Mouse (Mus musculus) hindbrain, embryonic 13.5 days (tissue): ENCODE results near the gene Wdr27. TPM values are rescaled to one million over a fixed set of nuclear protein-coding genes. Genes with fewer than 3 reads are reported as not detected.
A peak's percentile ranks its signal among the peaks of the same experiment; 100 is the strongest.
"Not testable (repeated sequence)": the region's sequence is repeated elsewhere in the genome, so short reads cannot be mapped to it uniquely, and the experiment has no call there.

Experiments used
- ATAC-seq: fragments of 200-750 bp; cut with Nextera tagmentation; 2 replicates; pipeline ENCODE4 v1.8.0; 2017; ENCODE audit warnings: moderate TSS enrichment; ENCODE audit not compliant: low FRiP score
- H3K27ac ChIP-seq: fragments of 300-500 bp; sonication (generic); 2 replicates; pipeline ENCODE4 v1.5.1; 2015; ENCODE audit warnings: inconsistent platforms, mild to moderate bottlenecking, moderate library complexity
- H3K27me3 ChIP-seq: fragments of 300-500 bp; sonication (generic); 2 replicates; pipeline ENCODE4 v1.6.1; 2015; ENCODE audit warnings: mild to moderate bottlenecking, inconsistent platforms
- H3K36me3 ChIP-seq: fragments of 300-500 bp; sonication (generic); 2 replicates; pipeline ENCODE4 v1.6.1; 2015; ENCODE audit warnings: mild to moderate bottlenecking, inconsistent platforms
- H3K4me1 ChIP-seq: fragments of 300-500 bp; sonication (generic); replicated peaks from 2 replicates; pipeline ENCODE4 v1.6.1; 2015; ENCODE audit warnings: inconsistent platforms
- H3K4me2 ChIP-seq: fragments of 300-500 bp; sonication (generic); 2 replicates; pipeline ENCODE4 v1.6.1; 2015; ENCODE audit warnings: inconsistent platforms, mild to moderate bottlenecking, moderate library complexity
- H3K4me3 ChIP-seq: fragments of 300-500 bp; sonication (generic); 2 replicates; pipeline ENCODE4 v1.5.1; 2015; ENCODE audit warnings: mild to moderate bottlenecking, inconsistent platforms
- H3K9ac ChIP-seq: fragments of 300-500 bp; sonication (generic); 2 replicates; pipeline ENCODE4 v1.6.1; 2015; ENCODE audit warnings: mild to moderate bottlenecking, inconsistent platforms
- H3K9me3 ChIP-seq: fragments of 300-500 bp; sonication (generic); 2 replicates; pipeline ENCODE4 v1.6.1; 2016; ENCODE audit warnings: inconsistent platforms
- WGBS: fragments of 180-500 bp; shearing (Covaris S2); methylation state at CpG from one replicate; pipeline ENCODE4 v1.1.7; 2015; 5-methylcytosine and 5-hydroxymethylcytosine counted together
- polyA plus RNA-seq: library from polyadenylated mRNA; unstranded; fragments of >200 nt; fragmentation: Nextera tagmentation; extraction: Ambion mirVana; gene quantifications from 2 replicates; pipeline ENCODE4 v1.2.1, GENCODE M21; 2015

Gene Wdr27
- polyA plus RNA-seq: 8.5 and 12.1 TPM in 2 replicates

DNA sequence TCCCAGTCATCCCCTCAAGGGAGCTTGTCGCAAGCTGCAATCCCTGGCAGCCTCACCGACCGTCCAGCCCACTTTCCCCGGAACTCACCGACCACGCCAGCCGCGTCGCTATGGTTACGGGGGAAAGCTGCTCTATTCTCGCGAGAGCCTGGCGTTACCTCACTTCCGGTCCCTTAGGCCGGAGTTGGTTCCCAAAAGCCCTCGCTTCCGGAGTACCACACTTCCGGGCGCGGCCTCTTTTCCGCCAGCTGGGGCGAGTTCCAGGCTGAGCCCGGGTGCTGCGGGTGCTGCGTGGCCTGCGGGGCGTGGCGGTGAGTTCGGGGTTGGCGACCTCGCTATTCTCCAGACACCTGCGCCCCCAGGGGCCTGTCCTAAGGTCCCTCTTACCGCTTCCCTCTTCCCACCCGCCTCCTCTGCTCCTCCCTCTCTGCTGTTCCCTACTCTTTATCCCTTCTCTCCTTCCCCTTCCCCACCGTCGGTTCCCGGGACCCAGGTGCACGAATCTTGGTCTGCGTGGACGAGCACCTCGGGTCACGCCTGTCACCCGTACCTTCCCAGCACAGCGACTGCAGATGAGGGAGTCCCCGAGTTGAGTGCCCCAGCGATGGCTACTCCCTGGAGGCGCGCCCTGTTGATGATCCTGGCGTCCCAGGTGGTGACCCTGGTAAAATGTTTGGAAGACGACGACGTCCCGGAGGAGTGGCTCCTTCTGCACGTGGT is at the start of gene Wdr27, which contains the start of gene 1600012H06Rik:
Wdr27 (minus strand) TSS at position 150 of the 720 bp plus-strand sequence.
1600012H06Rik (plus strand) TSS at position 176 of the 720 bp plus-strand sequence.
- H3K27ac ChIP-seq: peak within 1 kb of the TSS; percentile 89
- H3K4me1 ChIP-seq: peaks cover 28% of the 10 kb centered on the region
- H3K4me2 ChIP-seq: peak within 1 kb of the TSS; percentile 91
- peaks cover 8% of the 10 kb centered on the region for H3K36me3 ChIP-seq
- H3K4me3 ChIP-seq: peak within 1 kb of the TSS; percentile 77
- peak; percentile 99 for ATAC-seq
- H3K9ac ChIP-seq: peak within 1 kb of the TSS; percentile 84
- under 1% methylated on average over 54 of the region's 54 CpGs for WGBS
- H3K27me3 ChIP-seq: no peaks in the 10 kb centered on the region
- H3K9me3 ChIP-seq: no peaks in the 10 kb centered on the region

DNA sequence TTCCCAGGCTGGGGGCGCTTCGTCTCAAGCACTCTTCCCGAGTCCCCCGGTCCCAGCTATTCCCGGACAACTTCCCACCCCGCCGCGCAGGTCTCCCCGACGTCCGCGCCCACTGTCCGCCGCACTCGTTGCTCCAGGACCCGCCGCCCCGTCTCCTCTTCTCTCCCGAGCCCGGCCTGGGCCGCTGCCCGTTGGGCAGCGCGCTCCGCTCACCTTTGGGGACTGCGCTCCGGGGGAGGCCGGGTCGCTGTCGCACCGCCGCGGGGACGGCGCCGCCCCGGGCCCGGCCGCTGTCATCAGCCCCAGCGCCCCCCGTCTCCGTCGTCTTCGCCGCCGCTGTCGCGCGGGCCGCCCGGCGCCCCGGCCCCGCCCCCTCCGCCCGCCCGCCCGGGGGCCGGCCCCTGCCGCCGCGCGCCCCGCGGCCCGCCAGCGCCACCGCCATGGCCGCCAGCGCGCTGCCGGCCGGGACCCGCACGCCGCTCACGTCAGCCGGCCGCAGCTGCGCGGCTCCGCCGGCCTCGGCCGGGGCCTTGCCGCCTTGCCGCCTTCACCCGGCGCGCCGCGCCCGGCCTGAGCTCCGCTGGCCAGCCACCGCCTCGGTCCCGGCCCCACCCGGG is 49.7 kb upstream of the Wdr27 start:
- not testable (repeated sequence) for H3K9ac ChIP-seq, H3K4me2 ChIP-seq, H3K27me3 ChIP-seq, H3K36me3 ChIP-seq, H3K27ac ChIP-seq, H3K9me3 ChIP-seq, H3K4me3 ChIP-seq, H3K4me1 ChIP-seq
- ATAC-seq: peak; percentile 78
- no CpG with 5 or more reads among the region's 98 CpGs for WGBS

DNA sequence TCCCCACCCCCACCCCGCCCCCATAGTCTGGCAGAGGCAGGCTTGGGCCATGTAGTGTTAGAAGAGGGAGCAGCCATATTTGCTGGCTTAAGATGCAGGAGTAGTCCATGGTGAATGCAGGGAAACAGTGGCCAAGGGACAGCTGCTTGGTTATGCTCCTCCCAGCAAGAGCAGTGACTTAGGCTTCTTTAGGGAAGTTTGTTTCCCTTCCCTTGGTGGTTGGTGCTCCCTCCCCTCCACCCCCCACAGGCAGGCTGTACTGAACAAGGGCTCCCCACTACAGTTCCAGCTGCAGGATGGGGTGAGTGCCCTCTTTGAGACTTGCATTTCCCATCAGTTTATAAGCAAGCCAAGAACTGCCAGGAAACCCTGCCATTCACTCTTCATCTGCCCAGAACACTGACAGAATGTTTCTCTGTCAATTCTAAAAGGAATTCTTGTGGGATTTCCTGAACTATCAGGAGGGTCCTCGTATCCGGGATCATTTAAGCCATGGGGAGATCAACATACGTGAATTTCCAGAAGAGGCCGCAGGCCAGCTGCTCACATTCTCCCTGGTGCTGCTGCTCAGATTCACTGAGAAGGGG is 47.3 kb upstream of the Wdr27 start:
- WGBS: 71% methylated on average over 4 of the region's 5 CpGs

DNA sequence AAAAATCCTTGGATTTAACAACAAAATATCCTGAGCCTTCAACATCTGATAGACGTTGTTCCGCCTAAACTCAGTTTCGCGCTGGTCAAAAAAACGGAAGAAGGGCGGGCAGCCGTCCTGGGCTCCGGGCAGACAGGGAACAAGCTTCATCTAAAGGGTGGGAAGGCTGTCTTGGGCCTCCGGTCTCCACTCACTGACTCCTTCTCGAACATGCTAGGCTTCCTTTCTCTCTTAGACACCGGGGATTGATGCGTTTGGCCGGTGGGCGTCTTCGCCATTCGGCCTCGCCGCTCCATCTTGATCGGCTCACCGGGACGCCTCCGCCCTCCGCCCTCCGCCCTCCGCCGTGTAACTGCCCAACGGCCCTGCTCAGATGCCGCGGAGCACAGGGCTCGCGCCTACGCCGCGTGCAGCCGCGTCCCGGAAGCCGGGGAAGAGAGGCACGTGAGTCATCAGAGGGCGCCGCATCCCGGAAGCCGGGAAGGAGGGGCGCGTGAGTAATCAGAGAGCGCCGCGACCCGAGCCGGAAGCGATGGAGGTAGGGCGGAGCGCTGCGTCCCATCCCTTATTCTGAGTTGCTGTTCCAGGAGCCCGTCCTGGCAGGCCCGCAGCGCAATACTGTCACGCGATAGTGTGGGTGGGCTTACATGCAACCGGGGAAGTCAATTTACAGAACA is 35.5 kb upstream of the Wdr27 start, which contains the start of the genes 9030025P20Rik and Gm3417:
9030025P20Rik (plus strand) TSS at position 107 of the 677 bp plus-strand sequence.
Gm3417 (minus strand) TSS at position 429 of the 677 bp plus-strand sequence.
- not testable (repeated sequence) for H3K36me3 ChIP-seq, H3K27me3 ChIP-seq, H3K9me3 ChIP-seq, H3K4me1 ChIP-seq, H3K27ac ChIP-seq, H3K9ac ChIP-seq
- Histone ChIP-seq H3K4me2 (peak within 1 kb of the TSS; percentile 40), H3K4me3 (0 out of 2 replicates have a peak within 1 kb of the TSS, but pooled peaks have one; percentile 21)
- no CpG with 5 or more reads among the region's 60 CpGs for WGBS
- peak; percentile 99 for ATAC-seq

More for the DNA sequence above, 47.3 kb upstream of the Wdr27 start:
- H3K4me1 ChIP-seq, H3K4me3 ChIP-seq, H3K9me3 ChIP-seq, H3K4me2 ChIP-seq, H3K36me3 ChIP-seq, H3K9ac ChIP-seq, ATAC-seq, H3K27me3 ChIP-seq, H3K27ac ChIP-seq: not testable (repeated sequence)

DNA sequence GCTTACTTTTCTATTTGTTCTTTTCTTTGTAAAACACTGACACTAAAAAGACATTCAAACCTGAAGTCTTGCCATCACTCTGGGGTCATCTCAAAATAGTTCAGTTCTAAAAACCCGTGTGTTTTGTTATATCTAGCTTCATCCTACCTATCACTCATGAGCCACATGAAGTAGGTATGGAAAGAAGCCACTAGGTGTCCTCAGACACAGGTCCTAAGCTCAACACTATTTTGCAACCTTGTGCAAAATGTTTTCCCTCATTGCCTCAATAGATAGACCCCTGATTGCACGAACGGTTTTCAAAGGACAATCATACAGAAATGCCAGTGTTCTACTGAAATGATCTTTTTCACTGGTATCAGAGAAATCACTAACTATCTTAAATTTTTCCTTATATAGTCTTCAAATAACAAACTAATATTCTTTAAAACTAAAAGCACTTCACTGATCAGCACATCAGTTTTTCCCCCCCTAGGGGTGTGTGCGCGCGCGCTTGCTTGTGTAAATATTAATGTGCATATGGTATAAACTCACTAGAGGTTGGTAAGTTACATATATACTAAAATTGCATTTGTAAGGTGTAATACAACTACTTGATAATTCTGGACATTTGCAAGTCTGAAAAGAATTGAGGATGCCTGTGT is 34.9 kb upstream of the Wdr27 start:
- ATAC-seq, H3K27me3 ChIP-seq, H3K4me1 ChIP-seq, H3K27ac ChIP-seq, H3K36me3 ChIP-seq, H3K9ac ChIP-seq, H3K9me3 ChIP-seq: not testable (repeated sequence)
- Histone ChIP-seq H3K4me3 (0 out of 2 replicates have a peak overlapping the region, but pooled peaks have one; percentile 21), H3K4me2 (peak overlapping the region; percentile 40)
- 3% methylated on average over 4 of the region's 7 CpGs for WGBS

DNA sequence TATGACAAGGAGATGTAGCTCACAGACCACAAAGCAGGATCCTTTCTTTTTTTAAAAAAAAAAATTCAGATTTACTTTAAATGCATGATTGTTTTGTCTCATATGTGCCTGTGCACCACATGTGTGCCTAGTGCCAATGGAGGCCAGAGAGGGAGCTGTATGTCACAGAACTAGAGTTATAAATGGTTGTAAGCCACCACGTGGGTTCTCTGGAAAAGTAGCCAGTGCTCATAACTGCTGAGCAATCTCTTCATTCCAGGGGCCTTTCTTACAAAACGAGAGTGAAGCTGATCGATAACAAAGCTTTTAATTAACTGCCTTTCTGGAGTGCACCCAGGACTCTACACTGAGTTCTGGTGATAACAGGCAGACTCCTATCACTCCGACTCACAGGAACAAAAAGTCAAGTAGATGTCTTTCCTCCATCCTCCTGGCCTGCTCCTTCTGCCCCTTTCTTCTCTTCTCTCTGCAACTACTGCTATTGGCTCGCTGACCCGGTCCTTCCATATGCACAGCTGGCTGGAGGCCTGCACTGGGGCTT is 25.5 kb upstream of the Wdr27 start:
- H3K4me1 ChIP-seq, H3K4me2 ChIP-seq, H3K9me3 ChIP-seq, H3K27ac ChIP-seq, H3K4me3 ChIP-seq, H3K36me3 ChIP-seq, H3K27me3 ChIP-seq, H3K9ac ChIP-seq, ATAC-seq: not testable (repeated sequence)
- WGBS: no CpG with 5 or more reads among the region's 6 CpGs

DNA sequence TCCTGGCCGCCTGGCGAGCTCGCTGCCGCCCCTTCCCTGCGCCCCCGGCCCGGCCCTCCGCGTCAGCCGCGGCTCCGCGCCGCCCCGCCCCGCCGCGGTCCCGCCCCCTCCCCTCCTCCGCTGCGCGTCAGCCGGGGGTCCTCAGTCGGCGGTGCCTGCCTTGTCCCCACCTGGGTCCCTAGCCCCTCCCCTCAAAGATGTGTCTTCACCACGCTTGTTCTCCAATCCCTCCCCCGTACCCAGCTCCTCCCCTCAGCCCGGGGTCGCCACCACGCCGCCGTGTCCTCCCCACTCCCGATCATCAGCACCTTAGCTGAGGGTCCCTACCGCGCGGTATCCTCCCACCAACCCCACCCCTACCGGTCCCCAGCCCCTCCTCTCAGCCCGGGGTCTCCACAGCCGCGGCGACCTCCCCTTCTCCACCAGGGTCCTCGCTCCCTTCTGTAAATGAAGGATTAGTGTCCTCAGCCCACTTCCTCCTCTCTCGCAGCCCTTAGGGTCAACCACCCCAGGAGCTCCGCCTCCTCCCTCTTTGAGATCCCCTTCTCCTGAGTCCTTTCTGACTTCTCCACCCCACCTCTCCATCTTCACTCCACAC is 18.7 kb upstream of the Wdr27 start:
- H3K4me2 ChIP-seq, H3K27ac ChIP-seq, H3K27me3 ChIP-seq, H3K36me3 ChIP-seq, H3K4me3 ChIP-seq, H3K9ac ChIP-seq, H3K9me3 ChIP-seq: not testable (repeated sequence)
- peaks cover 12% of the 10 kb centered on the region for H3K4me1 ChIP-seq
- WGBS: no CpG with 5 or more reads among the region's 44 CpGs
- peak; percentile 93 for ATAC-seq

DNA sequence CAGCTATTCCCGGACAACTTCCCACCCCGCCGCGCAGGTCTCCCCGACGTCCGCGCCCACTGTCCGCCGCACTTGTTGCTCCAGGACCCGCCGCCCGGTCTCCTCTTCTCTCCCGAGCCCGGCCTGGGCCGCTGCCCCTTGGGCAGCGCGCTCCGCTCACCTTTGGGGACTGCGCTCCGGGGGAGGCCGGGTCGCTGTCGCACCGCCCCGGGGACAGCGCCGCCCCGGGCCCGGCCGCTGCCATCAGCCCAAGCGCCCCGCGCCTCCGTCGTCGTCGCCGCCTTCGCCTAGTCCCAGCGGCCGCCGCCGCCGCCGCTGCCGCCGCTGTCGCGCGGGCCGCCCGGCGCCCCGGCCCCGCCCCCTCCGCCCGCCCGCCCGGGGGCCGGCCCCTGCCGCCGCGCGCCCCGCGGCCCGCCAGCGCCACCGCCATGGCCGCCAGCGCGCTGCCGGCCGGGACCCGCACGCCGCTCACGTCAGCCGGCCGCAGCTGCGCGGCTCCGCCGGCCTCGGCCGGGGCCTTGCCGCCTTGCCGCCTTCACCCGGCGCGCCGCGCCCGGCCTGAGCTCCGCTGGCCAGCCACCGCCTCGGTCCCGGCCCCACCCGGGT is 18.1 kb upstream of the Wdr27 start, which contains the start of gene Phf10:
Phf10 (minus strand) TSS at position 323 of the 606 bp plus-strand sequence.
- Histone ChIP-seq H3K9ac (peak within 1 kb of the TSS; percentile 82), H3K4me1 (peaks cover 12% of the 10 kb centered on the region), H3K4me3 (peak within 1 kb of the TSS; percentile 73), H3K4me2 (peak within 1 kb of the TSS; percentile 96), H3K27ac (peak within 1 kb of the TSS; percentile 79)
- WGBS: under 1% methylated on average over 50 of the region's 100 CpGs
- H3K36me3 ChIP-seq, H3K27me3 ChIP-seq, H3K9me3 ChIP-seq: not testable (repeated sequence)
- peak; percentile 25 for ATAC-seq

DNA sequence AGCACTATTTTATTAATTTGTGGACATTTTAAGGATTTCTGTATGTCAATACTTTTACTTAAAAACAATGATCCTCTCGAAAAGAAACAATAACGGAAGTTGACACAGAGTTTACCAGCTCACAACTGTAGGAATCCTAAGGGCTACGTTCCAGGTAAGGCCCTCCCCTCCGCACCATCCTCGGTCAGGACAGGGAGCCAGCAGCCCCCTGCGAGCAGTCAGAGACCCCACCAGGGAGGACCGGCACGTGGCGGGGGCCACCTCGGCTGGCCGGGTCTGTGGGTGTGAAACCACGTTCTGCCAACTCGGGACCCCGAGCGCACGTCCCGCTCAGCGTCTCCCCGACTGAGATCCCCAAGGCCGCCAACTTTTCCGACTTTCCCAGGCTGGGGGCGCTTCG is 17.6 kb upstream of the Wdr27 start:
- Histone ChIP-seq H3K9ac (peak overlapping the region; percentile 82), H3K9me3 (no peaks in the 10 kb centered on the region), H3K36me3 (0 out of 2 replicates have a peak, but pooled peaks cover 2% of the 10 kb centered on the region), H3K4me3 (peak overlapping the region; percentile 73), H3K4me1 (peaks cover 12% of the 10 kb centered on the region), H3K27me3 (no peaks in the 10 kb centered on the region), H3K4me2 (peak overlapping the region; percentile 96), H3K27ac (no peak overlapping the region)
- ATAC-seq: peak; percentile 17
- under 1% methylated on average over 19 of the region's 23 CpGs for WGBS

DNA sequence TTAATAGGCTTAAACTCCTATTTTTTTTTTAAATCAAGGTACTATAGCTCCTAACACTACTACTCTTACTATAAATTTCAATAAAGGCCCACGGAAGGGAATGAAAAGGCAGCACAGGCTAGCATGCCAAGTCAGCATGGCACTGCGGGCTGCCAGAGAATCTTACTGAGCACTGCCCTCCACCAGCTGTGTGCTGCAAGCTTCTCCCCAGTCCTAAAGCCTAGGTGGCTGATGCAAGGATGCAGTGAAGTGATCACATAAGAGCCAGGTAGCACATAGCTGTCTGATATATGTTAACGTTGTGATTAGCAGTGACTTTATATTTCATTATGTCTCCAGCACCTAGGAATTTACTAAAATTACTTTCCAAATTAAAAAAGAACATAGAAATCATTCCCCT is 17.0 kb upstream of the Wdr27 start:
- no peak for ATAC-seq
- H3K27me3 ChIP-seq: no peaks in the 10 kb centered on the region
- peak overlapping the region; percentile 96 for H3K4me2 ChIP-seq
- peak overlapping the region; percentile 46; the same call in 1 of the 2 replicates for H3K9ac ChIP-seq
- peak overlapping the region; percentile 23 for H3K4me3 ChIP-seq
- H3K36me3 ChIP-seq: 0 out of 2 replicates have a peak, but pooled peaks cover 2% of the 10 kb centered on the region
- H3K4me1 ChIP-seq: peaks cover 12% of the 10 kb centered on the region
- WGBS: 25% methylated on average over 3 of the region's 3 CpGs
- no peak overlapping the region for H3K27ac ChIP-seq
- no peaks in the 10 kb centered on the region for H3K9me3 ChIP-seq
